Mouse (Mus musculus): Measurements from ENCODE around the gene Gm28372. TPM values are rescaled to one million over a fixed set of nuclear protein-coding genes. Genes with fewer than 3 reads are reported as not detected.

Gm28372 gene
- total RNA-seq, 2 experiments from 2014 or later, result not detected

GRCm38 (mm10) chr2:130411558-130412495 lies 6.8 kb downstream of the Gm28372 start:
- peak; percentile 92 for DNase-seq
- intact Hi-C loops (cut with DNase I), result no loop called here

- DNase-seq, result no peak
- intact Hi-C loops (cut with DNase I), result no loop called here
Measured at GRCm38 (mm10) chr2:130412775-130413174, 7.7 kb downstream of the Gm28372 start.

- no peak for DNase-seq
- intact Hi-C loops (cut with DNase I), result no loop called here
Measured at GRCm38 (mm10) chr2:130414094-130414856, 9.2 kb downstream of the Gm28372 start.

- no peak for DNase-seq
- intact Hi-C loops (cut with DNase I), result loop anchor here (5.0 kb wide), 1 partner anchor 125 kb away; the partner anchor contains the start of gene Ebf4
Measured at GRCm38 (mm10) chr2:130421781-130422620, 17.0 kb downstream of the Gm28372 start.

GRCm38 (mm10) chr2:130423397-130424125 lies 18.5 kb downstream of the Gm28372 start:
- DNase-seq, result peak; percentile 87
- intact Hi-C loops (cut with DNase I), result loop anchor here (5.0 kb wide), 1 partner anchor 126 kb away; the partner anchor contains the start of gene Ebf4

- intact Hi-C loops (cut with DNase I), result loop anchor here (5.0 kb wide), 1 partner anchor 127 kb away; the partner anchor contains the start of gene Ebf4
- DNase-seq, result peak; percentile 93
Measured at GRCm38 (mm10) chr2:130424126-130424853, 19.3 kb downstream of the Gm28372 start, which contains the start of the genes Vps16 and Pced1a. Gene Vps16 (plus strand): TSS chr2:130424339. Gene Pced1a (minus strand): TSS chr2:130424701.

- intact Hi-C loops (cut with DNase I), result no loop called here
- DNase-seq, result no peak
Measured at GRCm38 (mm10) chr2:130425112-130425511, 20.1 kb downstream of the Gm28372 start.

- intact Hi-C loops (cut with DNase I), result no loop called here
- no peak for DNase-seq
Measured at GRCm38 (mm10) chr2:130429851-130430250, 24.8 kb downstream of the Gm28372 start.

- intact Hi-C loops (cut with DNase I), result no loop called here
Measured at GRCm38 (mm10) chr2:130430484-130430883, 25.4 kb downstream of the Gm28372 start.

GRCm38 (mm10) chr2:130432157-130432556 lies 27.1 kb downstream of the Gm28372 start:
- intact Hi-C loops (cut with DNase I), result no loop called here
- no peak for DNase-seq

More at GRCm38 (mm10) chr2:130430484-130430883, 25.4 kb downstream of the Gm28372 start:
- DNase-seq, result no peak

- DNase-seq, result peak; percentile 37
- intact Hi-C loops (cut with DNase I), result no loop called here
Measured at GRCm38 (mm10) chr2:130433152-130433551, 28.1 kb downstream of the Gm28372 start.

GRCm38 (mm10) chr2:130436769-130437168 lies 31.7 kb downstream of the Gm28372 start:
- intact Hi-C loops (cut with DNase I), result no loop called here
- no peak for DNase-seq

- DNase-seq, result no peak
- intact Hi-C loops (cut with DNase I), result no loop called here
Measured at GRCm38 (mm10) chr2:130438861-130439260, 33.8 kb downstream of the Gm28372 start.

GRCm38 (mm10) chr2:130439840-130440480 lies 34.9 kb downstream of the Gm28372 start:
- no peak for DNase-seq
- intact Hi-C loops (cut with DNase I), result no loop called here

GRCm38 (mm10) chr2:130442162-130442561 lies 37.1 kb downstream of the Gm28372 start:
- intact Hi-C loops (cut with DNase I), result no loop called here
- DNase-seq, result no peak

- intact Hi-C loops (cut with DNase I), result no loop called here
- no peak for DNase-seq
Measured at GRCm38 (mm10) chr2:130448449-130448848, 43.4 kb downstream of the Gm28372 start.

GRCm38 (mm10) chr2:130449021-130449793 lies 44.2 kb downstream of the Gm28372 start:
- DNase-seq, result no peak
- intact Hi-C loops (cut with DNase I), result no loop called here
